Mouse (Mus musculus): Measurements from ENCODE around the gene Rasd1. TPM values are rescaled to one million over a fixed set of nuclear protein-coding genes. Genes with fewer than 3 reads are reported as not detected.

Rasd1 gene
- polyA plus RNA-seq, 1 experiment from 2014 or later: 1.2 TPM

DNA sequence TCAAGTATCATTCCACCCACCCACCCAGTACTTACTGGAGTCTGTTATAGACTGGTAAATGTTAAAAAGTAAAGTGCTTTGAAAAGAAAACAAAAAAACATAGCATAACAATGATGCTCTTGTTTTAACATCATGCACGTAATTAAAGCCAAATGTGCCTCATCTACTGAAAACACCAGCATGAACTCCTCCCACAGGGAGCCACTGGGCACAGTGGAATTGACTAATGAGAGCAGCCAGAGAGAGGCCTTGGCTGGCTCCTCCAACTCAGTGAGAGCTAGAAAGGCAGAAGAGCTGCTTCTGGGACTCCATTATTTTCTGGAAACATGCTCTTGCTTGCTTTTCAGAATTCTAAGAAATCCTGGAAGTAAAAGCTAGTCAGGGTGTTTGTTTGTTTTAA is 24.7 kb upstream of the Rasd1 start:
- no peak overlapping the region for H3K9ac ChIP-seq (ENCODE audit: low read length)
- no peak overlapping the region for H3K4me3 ChIP-seq (ENCODE audit: low read depth, low read length)
- no peaks in the 10 kb centered on the region for H3K36me3 ChIP-seq (ENCODE audit: control insufficient read depth, insufficient read depth, low read length)
- no peak for DNase-seq (ENCODE audit: low spot score)
- 80% methylated on average over 1 of the region's 1 CpGs for WGBS
- no peak overlapping the region for H3K27ac ChIP-seq (ENCODE audit: low read depth, low read length)
- no peak overlapping the region for H3K4me2 ChIP-seq (ENCODE audit: low read depth)
- no peaks in the 10 kb centered on the region for H3K4me1 ChIP-seq (ENCODE audit: control insufficient read depth, insufficient read depth, low read length)
- H3K27me3 ChIP-seq (ENCODE audit: control insufficient read depth, insufficient read depth, low read length): no peaks in the 10 kb centered on the region
- ATAC-seq (ENCODE audit: insufficient read depth, low FRiP score, low TSS enrichment): no peak
- H3K9me3 ChIP-seq (ENCODE audit: control insufficient read depth, low read length): no peaks in the 10 kb centered on the region

DNA sequence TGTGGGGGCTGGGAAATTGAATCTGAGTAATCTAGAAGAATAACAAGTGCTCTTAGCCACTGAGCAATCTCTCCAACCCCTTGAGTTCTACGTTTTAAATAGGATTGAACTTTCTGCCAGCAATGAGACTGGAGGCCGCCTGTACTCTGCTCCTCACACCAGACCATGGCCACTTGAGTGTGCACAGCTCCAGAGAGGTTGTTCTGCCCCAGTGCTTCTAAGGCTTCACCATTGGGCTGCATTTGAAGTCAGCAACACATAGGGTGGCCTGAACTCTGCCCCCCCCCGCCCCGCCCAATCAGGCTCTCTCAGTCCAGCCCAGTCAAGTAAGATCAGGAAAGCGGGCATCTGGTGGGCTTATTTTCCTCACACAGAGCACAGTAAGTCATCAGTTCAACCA is 13.1 kb upstream of the Rasd1 start:
- H3K4me1 ChIP-seq (ENCODE audit: control insufficient read depth, insufficient read depth, low read length): no peaks in the 10 kb centered on the region
- H3K27me3 ChIP-seq (ENCODE audit: control insufficient read depth, insufficient read depth, low read length): no peaks in the 10 kb centered on the region
- no peak overlapping the region for H3K27ac ChIP-seq (ENCODE audit: low read depth, low read length)
- no peak overlapping the region for H3K4me3 ChIP-seq (ENCODE audit: low read depth, low read length)
- H3K4me2 ChIP-seq (ENCODE audit: low read depth): no peak overlapping the region
- H3K9ac ChIP-seq (ENCODE audit: low read length): no peak overlapping the region
- 84% methylated on average over 5 of the region's 5 CpGs for WGBS
- DNase-seq (ENCODE audit: low spot score) (no peak), ATAC-seq (ENCODE audit: insufficient read depth, low FRiP score, low TSS enrichment) (no peak)
- no peaks in the 10 kb centered on the region for H3K9me3 ChIP-seq (ENCODE audit: control insufficient read depth, low read length)
- H3K36me3 ChIP-seq (ENCODE audit: control insufficient read depth, insufficient read depth, low read length): no peaks in the 10 kb centered on the region

DNA sequence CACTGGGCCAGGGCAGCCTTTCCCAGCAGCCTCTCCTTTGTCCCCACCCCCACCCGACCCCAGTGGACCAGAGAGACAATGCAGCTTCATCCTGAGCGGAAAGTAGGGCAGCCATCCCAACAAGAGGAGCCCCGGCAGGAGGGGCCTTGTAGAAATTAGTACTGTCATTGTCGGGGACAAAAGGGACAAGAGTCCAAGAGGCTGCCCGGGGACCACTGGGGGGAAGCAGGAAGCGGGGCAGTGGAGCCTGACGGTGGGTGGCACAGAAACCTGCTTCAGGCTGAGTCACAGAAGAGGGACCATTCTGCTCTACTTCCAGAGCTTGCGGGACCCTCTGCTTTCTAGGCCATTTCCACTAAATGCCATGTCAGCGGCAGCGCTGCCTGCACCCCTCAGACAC is 10.5 kb upstream of the Rasd1 start:
- H3K9ac ChIP-seq (ENCODE audit: low read length): no peak overlapping the region
- no peaks in the 10 kb centered on the region for H3K9me3 ChIP-seq (ENCODE audit: control insufficient read depth, low read length)
- H3K27ac ChIP-seq (ENCODE audit: low read depth, low read length): no peak overlapping the region
- H3K4me2 ChIP-seq (ENCODE audit: low read depth): no peak overlapping the region
- no peaks in the 10 kb centered on the region for H3K36me3 ChIP-seq (ENCODE audit: control insufficient read depth, insufficient read depth, low read length)
- H3K4me1 ChIP-seq (ENCODE audit: control insufficient read depth, insufficient read depth, low read length): no peaks in the 10 kb centered on the region
- H3K4me3 ChIP-seq (ENCODE audit: low read depth, low read length): no peak overlapping the region
- DNase-seq (ENCODE audit: low spot score) (no peak), ATAC-seq (ENCODE audit: insufficient read depth, low FRiP score, low TSS enrichment) (no peak)
- no peaks in the 10 kb centered on the region for H3K27me3 ChIP-seq (ENCODE audit: control insufficient read depth, insufficient read depth, low read length)
- 34% methylated on average over 10 of the region's 10 CpGs for WGBS

DNA sequence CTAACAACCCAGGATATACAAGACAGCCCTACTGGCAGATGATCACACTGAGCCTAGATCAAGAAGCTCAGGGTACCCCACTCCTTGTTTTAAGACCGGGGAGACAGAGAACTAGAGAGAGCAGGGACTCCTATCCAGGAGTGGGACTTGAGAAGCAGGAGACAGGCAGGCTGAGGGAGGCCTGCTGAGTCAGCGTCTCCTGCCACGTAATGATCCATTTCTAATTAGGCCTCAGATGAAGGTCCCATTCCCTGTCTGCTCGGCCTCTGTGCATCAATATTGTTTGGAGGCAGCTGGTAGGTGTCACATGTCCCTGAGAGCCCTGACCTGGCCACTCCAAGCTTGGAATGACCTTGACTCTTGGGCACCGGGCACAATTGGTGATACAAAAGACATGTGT is 8.6 kb upstream of the Rasd1 start:
- ATAC-seq (ENCODE audit: insufficient read depth, low FRiP score, low TSS enrichment): no peak
- Histone ChIP-seq H3K27me3 (ENCODE audit: control insufficient read depth, insufficient read depth, low read length) (no peaks in the 10 kb centered on the region), H3K9me3 (ENCODE audit: control insufficient read depth, low read length) (no peaks in the 10 kb centered on the region), H3K4me2 (ENCODE audit: low read depth) (no peak overlapping the region), H3K27ac (ENCODE audit: low read depth, low read length) (no peak overlapping the region), H3K4me3 (ENCODE audit: low read depth, low read length) (no peak overlapping the region), H3K9ac (ENCODE audit: low read length) (no peak overlapping the region), H3K36me3 (ENCODE audit: control insufficient read depth, insufficient read depth, low read length) (no peaks in the 10 kb centered on the region), H3K4me1 (ENCODE audit: control insufficient read depth, insufficient read depth, low read length) (no peaks in the 10 kb centered on the region)
- no peak for DNase-seq (ENCODE audit: low spot score)
- 81% methylated on average over 5 of the region's 5 CpGs for WGBS

DNA sequence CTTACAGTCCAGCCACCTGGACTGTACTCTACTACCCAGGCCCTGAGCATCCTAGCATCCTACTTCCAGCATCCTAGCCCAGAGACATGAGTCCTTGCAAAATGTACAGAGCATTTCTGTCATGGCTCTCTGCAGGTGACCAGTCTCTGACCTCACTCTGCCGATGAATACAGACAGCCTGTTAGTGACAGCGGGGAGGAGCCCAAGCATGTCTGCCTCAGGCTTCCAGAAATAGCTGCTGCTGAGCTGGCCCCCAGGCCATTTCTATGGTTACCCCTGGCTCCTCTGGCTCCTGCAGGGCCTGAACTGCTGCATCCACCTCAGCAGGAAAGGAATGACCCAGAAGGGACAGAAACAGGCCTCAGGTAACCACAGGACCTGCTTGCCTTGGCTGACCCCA is 6.9 kb upstream of the Rasd1 start:
- Histone ChIP-seq H3K9me3 (ENCODE audit: control insufficient read depth, low read length) (no peaks in the 10 kb centered on the region), H3K4me1 (ENCODE audit: control insufficient read depth, insufficient read depth, low read length) (no peaks in the 10 kb centered on the region), H3K36me3 (ENCODE audit: control insufficient read depth, insufficient read depth, low read length) (no peaks in the 10 kb centered on the region), H3K27ac (ENCODE audit: low read depth, low read length) (no peak overlapping the region), H3K4me2 (ENCODE audit: low read depth) (no peak overlapping the region), H3K27me3 (ENCODE audit: control insufficient read depth, insufficient read depth, low read length) (no peaks in the 10 kb centered on the region), H3K4me3 (ENCODE audit: low read depth, low read length) (no peak overlapping the region), H3K9ac (ENCODE audit: low read length) (no peak overlapping the region)
- 49% methylated on average over 2 of the region's 2 CpGs for WGBS
- no peak for ATAC-seq (ENCODE audit: insufficient read depth, low FRiP score, low TSS enrichment)
- DNase-seq (ENCODE audit: low spot score): no peak

DNA sequence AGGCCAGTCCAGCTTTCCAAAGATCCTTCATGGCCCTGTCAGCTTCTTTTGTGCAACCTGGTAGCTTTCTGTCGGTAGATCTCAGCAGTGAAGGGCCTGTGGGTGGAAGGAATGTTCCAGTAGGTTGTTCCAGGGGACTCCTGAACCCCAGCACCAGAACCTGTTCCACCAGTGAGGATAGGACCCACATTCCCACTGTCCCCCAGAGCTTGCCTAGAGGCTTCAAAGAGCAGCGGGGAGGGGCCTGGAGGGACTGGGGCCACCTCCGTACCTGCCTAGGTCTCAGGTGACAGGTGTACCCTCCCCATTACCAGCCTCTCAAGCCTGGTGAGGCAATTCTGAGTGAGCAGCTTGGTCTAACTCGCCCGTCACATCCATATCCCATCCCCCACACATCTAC is 6.0 kb upstream of the Rasd1 start:
- Histone ChIP-seq H3K27ac (ENCODE audit: low read depth, low read length) (no peak overlapping the region), H3K9ac (ENCODE audit: low read length) (no peak overlapping the region), H3K36me3 (ENCODE audit: control insufficient read depth, insufficient read depth, low read length) (no peaks in the 10 kb centered on the region), H3K4me1 (ENCODE audit: control insufficient read depth, insufficient read depth, low read length) (no peaks in the 10 kb centered on the region), H3K9me3 (ENCODE audit: control insufficient read depth, low read length) (no peaks in the 10 kb centered on the region), H3K4me2 (ENCODE audit: low read depth) (no peak overlapping the region), H3K27me3 (ENCODE audit: control insufficient read depth, insufficient read depth, low read length) (no peaks in the 10 kb centered on the region), H3K4me3 (ENCODE audit: low read depth, low read length) (no peak overlapping the region)
- no peak for ATAC-seq (ENCODE audit: insufficient read depth, low FRiP score, low TSS enrichment)
- DNase-seq (ENCODE audit: low spot score): no peak
- 84% methylated on average over 5 of the region's 5 CpGs for WGBS

DNA sequence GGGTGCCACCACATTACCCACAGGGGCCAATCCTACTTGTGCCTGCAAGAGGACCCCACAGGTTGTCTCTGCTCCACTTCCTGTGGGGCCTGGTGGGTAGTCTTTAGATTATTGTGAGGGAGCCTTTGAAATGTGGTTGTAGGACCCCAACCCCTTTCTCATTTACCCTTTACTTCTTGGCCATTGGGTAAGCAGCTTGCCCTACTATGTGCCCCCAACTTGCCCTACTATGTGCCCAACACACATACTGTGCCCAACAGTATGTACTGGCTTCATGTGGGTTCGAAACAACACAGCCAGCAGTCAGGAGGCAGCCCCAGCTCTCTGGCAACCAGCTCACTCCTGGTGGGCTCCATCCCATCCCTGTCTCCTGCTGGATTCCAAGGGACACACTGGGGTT is 3.0 kb upstream of the Rasd1 start:
- WGBS: 95% methylated on average over 1 of the region's 1 CpGs
- H3K9me3 ChIP-seq (ENCODE audit: control insufficient read depth, low read length): no peaks in the 10 kb centered on the region
- no peak overlapping the region for H3K4me3 ChIP-seq (ENCODE audit: low read depth, low read length)
- peaks cover 13% of the 10 kb centered on the region for H3K4me1 ChIP-seq (ENCODE audit: control insufficient read depth, insufficient read depth, low read length)
- no peak overlapping the region for H3K27ac ChIP-seq (ENCODE audit: low read depth, low read length)
- H3K9ac ChIP-seq (ENCODE audit: low read length): no peak overlapping the region
- H3K36me3 ChIP-seq (ENCODE audit: control insufficient read depth, insufficient read depth, low read length): no peaks in the 10 kb centered on the region
- H3K27me3 ChIP-seq (ENCODE audit: control insufficient read depth, insufficient read depth, low read length): peaks cover 15% of the 10 kb centered on the region
- DNase-seq (ENCODE audit: low spot score) (no peak), ATAC-seq (ENCODE audit: insufficient read depth, low FRiP score, low TSS enrichment) (no peak)
- H3K4me2 ChIP-seq (ENCODE audit: low read depth): no peak overlapping the region

DNA sequence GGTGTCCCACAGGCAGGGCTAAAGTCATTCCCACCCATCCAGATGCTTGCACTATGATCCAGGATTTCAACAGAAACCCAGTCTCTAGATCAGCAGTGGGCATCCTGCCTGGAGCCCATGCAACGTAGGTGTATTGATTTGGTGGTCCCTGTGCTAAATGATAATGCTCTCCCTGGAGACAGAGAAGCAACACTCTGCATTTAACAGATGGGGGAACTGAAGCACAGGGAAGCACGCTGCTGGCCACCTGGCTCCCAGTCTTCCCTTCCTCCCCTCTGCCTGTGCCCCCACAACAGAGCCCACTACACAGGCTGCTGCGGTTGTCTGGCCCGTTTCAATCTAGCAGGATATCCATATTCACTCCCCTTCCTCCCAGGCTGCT is 1.3 kb upstream of the Rasd1 start:
- H3K36me3 ChIP-seq (ENCODE audit: control insufficient read depth, insufficient read depth, low read length): no peaks in the 10 kb centered on the region
- no peaks in the 10 kb centered on the region for H3K9me3 ChIP-seq (ENCODE audit: control insufficient read depth, low read length)
- H3K4me2 ChIP-seq (ENCODE audit: low read depth): no peak overlapping the region
- no peak overlapping the region for H3K4me3 ChIP-seq (ENCODE audit: low read depth, low read length)
- H3K9ac ChIP-seq (ENCODE audit: low read length): no peak overlapping the region
- H3K4me1 ChIP-seq (ENCODE audit: control insufficient read depth, insufficient read depth, low read length): peaks cover 13% of the 10 kb centered on the region
- ATAC-seq (ENCODE audit: insufficient read depth, low FRiP score, low TSS enrichment): no peak
- H3K27me3 ChIP-seq (ENCODE audit: control insufficient read depth, insufficient read depth, low read length): peaks cover 16% of the 10 kb centered on the region
- H3K27ac ChIP-seq (ENCODE audit: low read depth, low read length): no peak overlapping the region
- no peak for DNase-seq (ENCODE audit: low spot score)
- WGBS: 75% methylated on average over 4 of the region's 4 CpGs

DNA sequence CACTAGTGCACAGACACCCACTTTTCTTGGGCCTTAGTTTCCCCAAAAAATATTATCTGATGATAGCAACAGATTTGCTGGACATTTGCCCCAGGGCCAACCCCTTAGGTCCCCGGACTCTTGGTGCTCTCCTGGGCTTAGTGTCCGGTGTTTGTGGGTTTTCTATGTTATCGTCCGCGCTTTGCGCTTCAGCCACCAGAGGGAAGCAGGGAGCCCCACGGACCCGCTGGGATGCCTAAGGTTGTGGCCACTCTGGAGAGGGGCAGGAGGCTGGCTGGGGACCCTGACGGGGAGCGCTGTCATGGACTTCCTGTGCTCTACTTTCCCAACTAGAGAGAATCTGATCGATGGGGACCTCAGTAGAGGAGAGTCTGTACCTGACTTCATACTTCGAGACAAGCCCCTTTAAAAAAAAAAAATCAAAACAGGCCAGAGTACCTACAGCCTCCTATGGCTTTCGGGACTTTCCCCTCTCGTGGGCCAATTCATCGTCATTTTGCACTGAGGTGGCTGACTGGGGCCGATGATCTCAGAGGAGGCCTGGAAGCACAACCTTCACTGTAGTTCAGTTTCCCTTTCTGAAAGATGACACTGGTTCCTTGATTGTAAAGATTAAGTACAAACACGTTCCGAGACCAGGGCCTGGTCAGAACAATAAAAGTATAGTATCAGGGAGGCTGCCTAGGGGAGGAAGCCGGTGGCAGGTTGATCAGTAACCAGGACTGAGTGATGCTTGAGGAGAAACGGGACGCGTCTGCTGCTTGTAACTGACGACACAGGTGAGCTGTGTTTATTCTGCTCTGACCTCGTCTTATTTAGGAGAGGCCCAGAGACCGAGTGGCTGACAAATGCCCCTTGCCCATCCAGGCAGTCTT is 720 bp upstream of the Rasd1 start:
- WGBS: 22% methylated on average over 25 of the region's 25 CpGs
- DNase-seq (ENCODE audit: low spot score) (peak; percentile 89), ATAC-seq (ENCODE audit: insufficient read depth, low FRiP score, low TSS enrichment) (no peak)
- Histone ChIP-seq H3K4me1 (ENCODE audit: control insufficient read depth, insufficient read depth, low read length) (peaks cover 13% of the 10 kb centered on the region), H3K27me3 (ENCODE audit: control insufficient read depth, insufficient read depth, low read length) (peaks cover 16% of the 10 kb centered on the region), H3K4me3 (ENCODE audit: low read depth, low read length) (peak overlapping the region; percentile 35), H3K36me3 (ENCODE audit: control insufficient read depth, insufficient read depth, low read length) (no peaks in the 10 kb centered on the region), H3K9ac (ENCODE audit: low read length) (peak overlapping the region; percentile 12), H3K27ac (ENCODE audit: low read depth, low read length) (no peak overlapping the region), H3K4me2 (ENCODE audit: low read depth) (peak overlapping the region; percentile 82), H3K9me3 (ENCODE audit: control insufficient read depth, low read length) (no peaks in the 10 kb centered on the region)

All from neural tube, embryonic 11.5 days (tissue).